Mouse (Mus musculus): ENCODE results near the gene Hist1h2ae. TPM values are rescaled to one million over a fixed set of nuclear protein-coding genes. Genes with fewer than 3 reads are reported as not detected.
"Not testable (repeated sequence)": the region's sequence is repeated elsewhere in the genome, so short reads cannot be mapped to it uniquely, and the experiment has no call there.

The Hist1h2ae gene
- total RNA-seq, 2 experiments from 2014 or later = 6.6 to 7.7 TPM

- Histone ChIP-seq H3K4me3 (peak within 1 kb of the TSS; percentile 58), H3K27ac (peak within 1 kb of the TSS; percentile 85)
- peak; percentile 88 to 94 for DNase-seq (ENCODE audit: low spot score in 2 of 2)
- TF ChIP-seq CTCF (conservative IDR thresholded peaks at IDR 0.05) = peak; percentile 68
Observed at GRCm38 (mm10) chr13:23551146-23551834, 19.7 kb downstream of the Hist1h2ae start, which contains the start of gene Hist1h4f. Gene Hist1h4f, minus strand, starts transcription at chr13:23551648.

- peak overlapping the region; percentile 85 for H3K27ac ChIP-seq
- H3K4me3 ChIP-seq = peak overlapping the region; percentile 58
- no peak for DNase-seq (ENCODE audit: low spot score in 2 of 2)
- TF ChIP-seq CTCF (conservative IDR thresholded peaks at IDR 0.05) = no peak
Observed at GRCm38 (mm10) chr13:23550761-23551145, 20.3 kb downstream of the Hist1h2ae start.

GRCm38 (mm10) chr13:23546694-23547093 lies 24.3 kb downstream of the Hist1h2ae start:
- Histone ChIP-seq H3K4me3 (no peak overlapping the region), H3K27ac (no peak overlapping the region)
- no peak for TF ChIP-seq CTCF (conservative IDR thresholded peaks at IDR 0.05)
- DNase-seq (ENCODE audit: low spot score in 2 of 2) = no peak

- Histone ChIP-seq H3K4me3 (peak overlapping the region; percentile 70), H3K27ac (peak overlapping the region; percentile 83)
- DNase-seq (ENCODE audit: low spot score in 2 of 2) = not testable (repeated sequence)
Observed at GRCm38 (mm10) chr13:23544787-23545120, 26.3 kb downstream of the Hist1h2ae start.

- H3K27ac ChIP-seq = peak within 1 kb of the TSS; percentile 83
- TF ChIP-seq CTCF (conservative IDR thresholded peaks at IDR 0.05) = no peak
- peak; percentile 73 to 89 for DNase-seq (ENCODE audit: low spot score in 2 of 2)
- peak within 1 kb of the TSS; percentile 70 for H3K4me3 ChIP-seq
Observed at GRCm38 (mm10) chr13:23543965-23544786, 26.8 kb downstream of the Hist1h2ae start, which contains the start of gene Hist1h3f. Gene Hist1h3f, plus strand, starts transcription at chr13:23544052.

GRCm38 (mm10) chr13:23542999-23543607 lies 27.9 kb downstream of the Hist1h2ae start, which contains the start of gene Hist1h2bh:
Gene Hist1h2bh, minus strand, starts transcription at chr13:23543392.
- peak within 1 kb of the TSS; percentile 68; the same call in 1 of the 2 replicates for H3K27ac ChIP-seq

GRCm38 (mm10) chr13:23542225-23542980 lies 28.6 kb downstream of the Hist1h2ae start:
- not testable (repeated sequence) for H3K27ac ChIP-seq; DNase-seq (ENCODE audit: low spot score in 2 of 2)
- H3K4me3 ChIP-seq = peak overlapping the region; percentile 70

More at GRCm38 (mm10) chr13:23542999-23543607, 27.9 kb downstream of the Hist1h2ae start, which contains the start of gene Hist1h2bh:
- H3K4me3 ChIP-seq = peak within 1 kb of the TSS; percentile 70
- DNase-seq (ENCODE audit: low spot score in 2 of 2) = peak; percentile 54 to 93

- no peak overlapping the region for H3K27ac ChIP-seq
- no peak for DNase-seq (ENCODE audit: low spot score in 2 of 2)
- TF ChIP-seq CTCF (conservative IDR thresholded peaks at IDR 0.05) = no peak
Observed at GRCm38 (mm10) chr13:23541497-23541896, 29.5 kb downstream of the Hist1h2ae start.

GRCm38 (mm10) chr13:23539821-23540220 lies 31.2 kb downstream of the Hist1h2ae start:
- DNase-seq (ENCODE audit: low spot score in 2 of 2); H3K27ac ChIP-seq; H3K4me3 ChIP-seq: not testable (repeated sequence)

More at GRCm38 (mm10) chr13:23541497-23541896, 29.5 kb downstream of the Hist1h2ae start:
- no peak overlapping the region for H3K4me3 ChIP-seq

- no peak for TF ChIP-seq CTCF (conservative IDR thresholded peaks at IDR 0.05)
- Histone ChIP-seq H3K27ac (no peak overlapping the region), H3K4me3 (no peak overlapping the region)
- DNase-seq (ENCODE audit: low spot score in 2 of 2) = no peak
Observed at GRCm38 (mm10) chr13:23538249-23538648, 32.8 kb downstream of the Hist1h2ae start.

- H3K27ac ChIP-seq = no peak overlapping the region
- DNase-seq (ENCODE audit: low spot score in 2 of 2) = no peak
- H3K4me3 ChIP-seq = no peak overlapping the region
- TF ChIP-seq CTCF (conservative IDR thresholded peaks at IDR 0.05) = no peak
Observed at GRCm38 (mm10) chr13:23537006-23537710, 33.9 kb downstream of the Hist1h2ae start.

All from layer of hippocampus, adult 2 months (tissue).